Mouse (Mus musculus) testis, adult 2 months (tissue): ENCODE data around the gene Tmem88b. TPM values are rescaled to one million over a fixed set of nuclear protein-coding genes. Genes with fewer than 3 reads are reported as not detected.

Experiments
- H3K27ac ChIP-seq: fragments of 200-500 bp; 2 replicates; pipeline ENCODE4 v1.5.1; 2012; ENCODE audit warnings: low read depth, low read length; ENCODE audit not compliant: control insufficient read depth, insufficient read depth
- H3K27me3 ChIP-seq: fragments of 200-500 bp; 2 replicates; pipeline ENCODE4 v1.6.1; 2012; ENCODE audit warnings: mild to moderate bottlenecking, low read length, moderate library complexity; ENCODE audit not compliant: control insufficient read depth, insufficient read depth
- H3K36me3 ChIP-seq: fragments of 200-500 bp; 2 replicates; pipeline ENCODE4 v1.6.1; 2012; ENCODE audit warnings: mild to moderate bottlenecking, low read length; ENCODE audit not compliant: control insufficient read depth, insufficient read depth
- H3K4me1 ChIP-seq: fragments of 200-500 bp; 2 replicates; pipeline ENCODE4 v1.6.1; 2012; ENCODE audit warnings: low read length; ENCODE audit not compliant: control insufficient read depth, insufficient read depth
- H3K4me3 ChIP-seq: fragments of 200-500 bp; 2 replicates; pipeline ENCODE4 v1.5.1; 2012; ENCODE audit warnings: low read depth, mild to moderate bottlenecking, low read length, moderate library complexity, mixed read lengths; ENCODE audit not compliant: control insufficient read depth
- CTCF ChIP-seq: fragments of 200-500 bp; IDR thresholded peaks from 2 replicates; pipeline ENCODE4 v1.5.1; 2012; ENCODE audit warnings: low read depth, mild to moderate bottlenecking, inconsistent platforms, low read length, moderate library complexity; ENCODE audit not compliant: control insufficient read depth, insufficient read depth, insufficient replicate concordance
- POLR2A ChIP-seq: fragments of 200-500 bp; IDR thresholded peaks from 2 replicates; pipeline ENCODE4 v1.6.1; 2012; ENCODE audit warnings: low read depth, mild to moderate bottlenecking, inconsistent platforms, low read length, moderate library complexity; ENCODE audit not compliant: control insufficient read depth
- polyA plus RNA-seq: library from polyadenylated mRNA; depleted of rRNA; stranded (reverse); fragments of >200 nt; gene quantifications from 2 replicates; pipeline ENCODE4 v1.2.3, GENCODE M21; 2012

Gene Tmem88b
- polyA plus RNA-seq, 1 experiment, result 1.0 TPM

DNA sequence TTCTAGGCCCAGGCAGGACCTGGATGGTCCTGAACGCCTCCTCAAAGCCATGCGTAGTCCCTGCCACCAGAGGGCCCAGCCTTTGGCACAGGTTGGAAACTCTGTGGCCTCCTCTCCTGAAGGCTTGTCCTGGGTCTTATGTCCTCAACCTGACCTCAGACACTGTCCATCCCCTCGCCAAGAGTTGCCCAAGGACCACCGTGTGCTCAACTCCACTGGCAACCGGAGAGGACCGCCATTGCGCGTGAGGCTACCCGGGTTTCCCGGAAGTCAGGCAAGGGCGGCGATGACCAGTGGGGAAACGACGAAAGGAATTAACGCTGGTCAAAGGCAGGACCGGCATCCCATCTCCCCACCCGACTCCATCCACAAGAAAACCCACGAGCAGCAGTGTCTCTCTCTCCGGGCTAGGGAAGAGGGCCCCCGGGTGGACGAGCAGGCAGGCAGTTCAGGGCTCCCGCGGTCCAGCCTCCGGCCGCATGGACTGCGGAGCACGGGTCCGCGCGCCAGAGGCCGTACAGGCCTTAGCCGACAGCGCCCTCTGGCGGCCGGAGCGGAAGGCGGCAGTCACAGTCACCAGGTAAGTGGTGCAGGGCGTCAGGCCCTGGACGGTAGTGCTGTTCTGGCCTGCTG, 15.7 kb downstream of the Tmem88b start:
- Histone ChIP-seq H3K4me3 (peak overlapping the region; percentile 80), H3K36me3 (no peaks in the 10 kb centered on the region), H3K27me3 (no peaks in the 10 kb centered on the region), H3K4me1 (peaks cover 21% of the 10 kb centered on the region), H3K27ac (peak overlapping the region; percentile 63)
- TF ChIP-seq CTCF, result peak; percentile 99
- TF ChIP-seq POLR2A, result peak; percentile 73

DNA sequence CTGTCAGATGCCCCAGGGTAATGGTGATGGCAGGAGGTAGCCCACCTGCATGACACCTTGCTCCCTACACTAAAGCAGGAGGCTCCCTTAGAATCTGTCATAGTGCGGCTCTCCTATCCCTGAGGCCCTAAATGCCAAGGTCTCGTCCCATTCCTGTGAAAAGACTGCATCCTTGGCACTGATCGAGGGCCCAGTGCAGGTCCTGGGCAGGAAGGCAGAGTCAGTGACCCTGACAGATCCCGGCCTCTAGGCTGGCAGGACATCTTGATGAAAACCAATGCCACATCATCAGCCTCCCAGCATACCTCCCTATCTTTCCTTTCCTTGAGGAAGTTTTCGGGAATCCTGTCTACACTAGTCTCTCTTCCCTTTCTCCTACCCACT, 16.2 kb downstream of the Tmem88b start:
- H3K27me3 ChIP-seq, result no peaks in the 10 kb centered on the region
- H3K4me3 ChIP-seq, result peak overlapping the region; percentile 80
- no peak for TF ChIP-seq CTCF
- no peak for TF ChIP-seq POLR2A
- H3K4me1 ChIP-seq, result peaks cover 18% of the 10 kb centered on the region
- H3K27ac ChIP-seq, result peak overlapping the region; percentile 63
- H3K36me3 ChIP-seq, result no peaks in the 10 kb centered on the region

DNA sequence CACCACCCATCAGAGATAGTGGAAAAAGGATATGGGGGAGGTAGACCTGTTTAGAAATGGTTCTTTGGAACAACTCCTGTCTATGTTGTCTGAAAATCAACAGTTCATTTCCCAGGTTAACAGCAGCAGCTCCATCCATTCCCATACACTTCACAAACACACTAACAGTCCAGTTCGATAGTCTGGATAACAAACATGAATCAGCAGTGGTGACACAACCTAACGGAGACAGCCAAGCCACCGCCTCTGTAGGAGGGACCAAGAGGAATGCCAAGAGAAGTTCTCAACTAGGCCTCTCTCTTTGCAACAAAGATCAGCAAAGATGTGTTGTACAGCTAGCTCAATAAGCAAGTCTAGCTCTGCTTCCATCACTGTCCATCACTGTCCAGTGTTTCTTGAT, 23.3 kb downstream of the Tmem88b start:
- Histone ChIP-seq H3K27ac (no peak overlapping the region), H3K4me1 (peaks cover 12% of the 10 kb centered on the region), H3K27me3 (no peaks in the 10 kb centered on the region), H3K4me3 (no peak overlapping the region), H3K36me3 (no peaks in the 10 kb centered on the region)
- no peak for TF ChIP-seq POLR2A
- no peak for TF ChIP-seq CTCF

GRCm38 (mm10) chr4:155761356-155762099, 24.1 kb downstream of the Tmem88b start:
- TF ChIP-seq POLR2A, result no peak
- TF ChIP-seq CTCF, result no peak
- Histone ChIP-seq H3K4me1 (peaks cover 12% of the 10 kb centered on the region), H3K36me3 (no peaks in the 10 kb centered on the region), H3K27me3 (no peaks in the 10 kb centered on the region), H3K27ac (peak overlapping the region; percentile 52), H3K4me3 (peak overlapping the region; percentile 76)

DNA sequence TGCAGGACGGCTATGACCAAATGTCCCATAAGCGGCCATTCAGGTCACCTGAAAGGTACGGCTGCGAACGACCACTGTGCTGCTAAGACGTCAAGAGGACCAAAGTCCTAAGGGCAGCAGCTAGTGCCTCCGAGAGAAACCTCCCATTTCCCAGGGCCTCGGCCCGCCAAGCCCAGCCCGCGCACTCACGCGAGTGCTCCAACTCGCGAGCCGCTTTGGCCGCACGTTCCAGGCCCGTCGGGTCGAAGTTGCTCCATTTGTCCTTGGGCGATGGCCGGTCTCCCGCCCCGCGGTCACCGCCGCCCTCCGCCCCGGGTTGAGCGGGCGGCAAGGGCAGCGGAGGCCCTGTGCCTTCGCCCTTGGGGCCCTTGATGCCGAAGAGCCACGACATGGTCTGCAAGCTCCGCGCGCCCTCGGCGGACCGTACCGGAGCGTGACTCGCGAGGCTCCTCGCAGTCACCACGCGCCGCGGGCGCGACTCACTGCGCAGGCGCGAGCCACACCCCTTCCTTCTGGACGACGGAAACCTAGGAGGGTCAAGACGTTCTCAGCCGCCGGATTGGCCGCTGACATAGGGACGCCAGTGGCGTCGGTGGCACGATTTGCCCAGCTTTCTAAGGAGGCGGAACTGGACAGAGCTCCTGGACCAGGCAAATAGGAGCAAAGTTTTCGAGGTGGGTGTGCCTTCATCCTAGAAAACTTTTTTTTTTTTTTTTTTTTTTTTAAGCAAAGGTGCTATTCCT, 24.9 kb downstream of the Tmem88b start, which contains the start of gene Atad3a:
Atad3a (minus strand) TSS at position 481 of the 743 bp plus-strand sequence.
- H3K27me3 ChIP-seq, result no peaks in the 10 kb centered on the region
- H3K36me3 ChIP-seq, result no peaks in the 10 kb centered on the region
- peak within 1 kb of the TSS; percentile 76 for H3K4me3 ChIP-seq
- peak within 1 kb of the TSS; percentile 52 for H3K27ac ChIP-seq
- TF ChIP-seq POLR2A, result peak; percentile 71
- TF ChIP-seq CTCF, result no peak
- peaks cover 12% of the 10 kb centered on the region for H3K4me1 ChIP-seq

DNA sequence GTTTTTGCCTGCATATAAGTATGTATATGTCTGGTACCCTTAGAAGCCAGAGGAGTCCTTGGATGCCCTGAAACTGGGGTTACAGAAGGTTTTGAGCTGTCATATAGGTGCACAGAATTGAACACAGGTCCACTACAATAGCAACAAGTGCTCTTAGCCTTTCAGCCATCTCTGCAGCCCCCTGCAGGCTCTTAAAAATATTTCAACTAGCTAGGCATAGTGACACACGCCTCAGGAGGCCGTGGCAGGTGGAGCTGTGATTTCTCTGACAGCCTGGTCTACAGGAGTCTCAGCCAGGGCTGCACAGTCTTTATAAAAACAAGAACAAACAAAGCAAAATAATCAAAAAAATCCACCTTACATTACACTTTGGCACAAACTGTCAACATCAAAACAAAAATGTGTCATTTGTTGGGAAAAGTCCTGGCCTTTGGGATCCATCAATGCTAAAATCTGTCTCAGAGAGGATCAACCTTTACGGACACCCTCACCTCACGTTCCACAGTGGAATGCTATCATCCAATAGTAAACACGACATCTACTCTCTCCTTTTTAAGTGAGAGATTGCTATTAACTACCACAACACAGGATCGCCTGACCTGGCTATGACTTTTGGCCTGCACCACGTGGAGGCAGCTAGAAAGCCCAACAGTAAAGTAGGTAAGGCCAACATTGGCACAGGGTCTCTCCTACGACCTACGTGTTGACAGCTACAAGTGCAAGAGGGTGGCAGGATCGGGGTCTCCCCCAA, 25.6 kb downstream of the Tmem88b start:
- peaks cover 12% of the 10 kb centered on the region for H3K4me1 ChIP-seq
- no peaks in the 10 kb centered on the region for H3K36me3 ChIP-seq
- H3K27ac ChIP-seq, result 0 out of 2 replicates have a peak overlapping the region, but pooled peaks have one; percentile 5
- no peak for TF ChIP-seq CTCF
- no peak for TF ChIP-seq POLR2A
- no peaks in the 10 kb centered on the region for H3K27me3 ChIP-seq
- peak overlapping the region; percentile 76 for H3K4me3 ChIP-seq
